Mouse (Mus musculus): Measurements from ENCODE around the gene Stil.

DNA sequence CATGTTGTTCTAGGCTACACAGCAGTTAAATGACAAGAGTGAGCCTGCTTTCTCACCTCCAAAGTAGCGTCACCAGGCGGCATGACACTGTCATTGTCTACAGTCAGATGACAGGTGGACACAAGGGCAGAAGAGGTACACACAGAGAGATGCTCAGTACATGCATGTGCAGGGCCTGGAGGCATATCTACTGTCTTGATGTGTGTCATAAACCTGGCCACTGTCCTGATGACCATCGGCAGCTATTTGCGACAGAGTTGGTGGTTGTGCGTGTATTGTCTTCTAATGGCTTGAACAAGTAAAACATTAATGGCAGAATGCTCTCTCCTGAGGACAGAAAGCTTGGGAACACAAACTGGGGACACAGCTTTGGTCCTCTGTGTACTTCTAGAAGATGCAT, 51.3 kb downstream of the Stil start:
- TF ChIP-seq CTCF (IDR thresholded peaks at IDR 0.05; ENCODE audit: borderline replicate concordance, control insufficient read depth, extremely low read depth, insufficient read depth, low read length, poor library complexity) (no peak), POLR2A (IDR thresholded peaks at IDR 0.05; ENCODE audit: control insufficient read depth, extremely low read depth, insufficient read depth, low read length, poor library complexity) (no peak)

All from thymus, adult 2 months (tissue).